17 mouse cellular contexts compared by ENCODE assay signal in genomic region chr15:3536309-3536900, GRCm38 (mm10). TPM values are rescaled to one million over a fixed set of nuclear protein-coding genes. Genes with fewer than 3 reads are reported as not detected.
DNase-seq lines count a peak whose midpoint lies in the region; ATAC-seq lines count a peak whose summit lies in the region.
"Had no signal": no experiment of that assay in that cellular context is flagged by ENCODE, and none has a peak within 500 bp of the region (broad histone marks: within the 10 kb centered on the region; RNA-seq: fewer than 3 reads in every experiment).

No protein-coding gene starts in this region.

- no peaks in the 10 kb centered on the region for H3K4me1 ChIP-seq in hindbrain, embryonic 14.5 days (replicated peaks; ENCODE audit: control insufficient read depth, insufficient read depth, low read length)
- no peaks in the 10 kb centered on the region for H3K4me1 ChIP-seq in hindbrain, embryonic 11.5 days (replicated peaks; ENCODE audit: control insufficient read depth, insufficient read depth, low read length)
- peaks cover 4% of the 10 kb centered on the region; the same call in 1 of the 2 replicates for H3K4me1 ChIP-seq in embryonic facial prominence, embryonic 15.5 days
- H3K4me1 ChIP-seq: forebrain, embryonic 13.5 days; midbrain, embryonic 13.5 days; neural tube, embryonic 12.5 days had no signal

- ATAC-seq in hindbrain, embryonic 14.5 days (ENCODE audit: low FRiP score), result no peak
- ATAC-seq in hindbrain, embryonic 11.5 days (ENCODE audit: low FRiP score), result no peak
- no peak for ATAC-seq in embryonic facial prominence, embryonic 15.5 days (ENCODE audit: insufficient number of reproducible peaks, low FRiP score, low TSS enrichment, low read depth)
- ATAC-seq: CD4-positive, CD25-positive, alpha-beta regulatory T cell, adult 4 months; forebrain, embryonic 13.5 days; midbrain, embryonic 13.5 days had no signal

- H3K4me3 ChIP-seq in hindbrain, embryonic 14.5 days (replicated peaks; ENCODE audit: low read length), result no peak overlapping the region
- H3K4me3 ChIP-seq in hindbrain, embryonic 11.5 days (ENCODE audit: low read depth, low read length), result no peak overlapping the region
- H3K4me3 ChIP-seq in embryonic facial prominence, embryonic 15.5 days (replicated peaks), result no peak overlapping the region
- H3K4me3 ChIP-seq: forebrain, embryonic 13.5 days; left cerebral cortex, adult 2 months; midbrain, embryonic 13.5 days; neural tube, embryonic 12.5 days had no signal

- H3K9ac ChIP-seq in hindbrain, embryonic 14.5 days, result peak overlapping the region; percentile 36
- no peak overlapping the region for H3K9ac ChIP-seq in hindbrain, embryonic 11.5 days (ENCODE audit: low read depth, low read length)
- no peak overlapping the region for H3K9ac ChIP-seq in embryonic facial prominence, embryonic 15.5 days
- H3K9ac ChIP-seq: forebrain, embryonic 13.5 days; midbrain, embryonic 13.5 days; neural tube, embryonic 12.5 days had no signal

- H3K27ac ChIP-seq in hindbrain, embryonic 14.5 days, result no peak overlapping the region
- H3K27ac ChIP-seq in hindbrain, embryonic 11.5 days (ENCODE audit: low read depth, low read length), result no peak overlapping the region
- 0 out of 2 replicates have a peak overlapping the region, but pooled peaks have one; percentile 17 for H3K27ac ChIP-seq in embryonic facial prominence, embryonic 15.5 days (replicated peaks)
- H3K27ac ChIP-seq: forebrain, embryonic 13.5 days; left cerebral cortex, adult 2 months; midbrain, embryonic 13.5 days; neural tube, embryonic 12.5 days had no signal

- H3K36me3 ChIP-seq in hindbrain, embryonic 14.5 days (replicated peaks; ENCODE audit: control insufficient read depth, insufficient read depth), result no peaks in the 10 kb centered on the region
- no peaks in the 10 kb centered on the region for H3K36me3 ChIP-seq in hindbrain, embryonic 11.5 days (ENCODE audit: control insufficient read depth, insufficient read depth, low read length)
- H3K36me3 ChIP-seq in embryonic facial prominence, embryonic 15.5 days, result no peaks in the 10 kb centered on the region
- H3K36me3 ChIP-seq: midbrain, embryonic 13.5 days; neural tube, embryonic 12.5 days had no signal

- no peak for DNase-seq in hindbrain, embryonic 14.5 days (ENCODE audit: low spot score)
- no peak for DNase-seq in hindbrain, embryonic 11.5 days (ENCODE audit: low spot score)
- peak; percentile 41 for DNase-seq in kidney, postnatal 14 days
- no peak for DNase-seq in kidney, adult 11 months
- peak; percentile 21 to 37 for DNase-seq in kidney, postnatal 4 days
- no peak for DNase-seq in adrenal gland, postnatal 14 days
- DNase-seq: adrenal gland, adult 2 months; cerebellum, adult 8-10 months; lung, adult 2 months; lung, postnatal 4 days had no signal

- 73% methylated on average over 3 of the region's 3 CpGs for WGBS in hindbrain, embryonic 14.5 days
- 77% methylated on average over 3 of the region's 3 CpGs for WGBS in hindbrain, embryonic 11.5 days
- 57% methylated on average over 3 of the region's 3 CpGs for WGBS in embryonic facial prominence, embryonic 15.5 days

- no peaks in the 10 kb centered on the region for H3K27me3 ChIP-seq in hindbrain, embryonic 14.5 days (ENCODE audit: control insufficient read depth, insufficient read depth, low read length)
- H3K27me3 ChIP-seq in hindbrain, embryonic 11.5 days (ENCODE audit: control insufficient read depth, insufficient read depth, low read length), result no peaks in the 10 kb centered on the region
- H3K27me3 ChIP-seq in embryonic facial prominence, embryonic 15.5 days, result no peaks in the 10 kb centered on the region
- H3K27me3 ChIP-seq: forebrain, embryonic 13.5 days; midbrain, embryonic 13.5 days; neural tube, embryonic 12.5 days had no signal

- H3K4me2 ChIP-seq in hindbrain, embryonic 14.5 days (replicated peaks), result no peak overlapping the region
- no peak overlapping the region for H3K4me2 ChIP-seq in hindbrain, embryonic 11.5 days (replicated peaks; ENCODE audit: low read depth, low read length)
- H3K4me2 ChIP-seq in embryonic facial prominence, embryonic 15.5 days (replicated peaks), result no peak overlapping the region
- H3K4me2 ChIP-seq: forebrain, embryonic 13.5 days; midbrain, embryonic 13.5 days; neural tube, embryonic 12.5 days had no signal

- no peaks in the 10 kb centered on the region for H3K9me3 ChIP-seq in hindbrain, embryonic 14.5 days (ENCODE audit: control insufficient read depth, low read length)
- H3K9me3 ChIP-seq in hindbrain, embryonic 11.5 days (ENCODE audit: control insufficient read depth, low read length), result no peaks in the 10 kb centered on the region
- no peaks in the 10 kb centered on the region for H3K9me3 ChIP-seq in embryonic facial prominence, embryonic 15.5 days (replicated peaks)
- H3K9me3 ChIP-seq: forebrain, embryonic 13.5 days; midbrain, embryonic 13.5 days; neural tube, embryonic 12.5 days had no signal

RNA-seq across cellular contexts. Expression of gene Ghr, which starts 46.9 kb away (rescaled TPM):
- 13.4 and 14.4 TPM in 2 replicates for polyA plus RNA-seq in hindbrain, embryonic 14.5 days (2014; fragmentation: Nextera tagmentation; extraction: Ambion mirVana)
- polyA plus RNA-seq in hindbrain, embryonic 11.5 days (2014; fragmentation: Nextera tagmentation; extraction: Ambion mirVana), result 17.0 and 21.0 TPM in 2 replicates
- 59.2 and 60.8 TPM in 2 replicates for polyA plus RNA-seq in embryonic facial prominence, embryonic 15.5 days (2015; fragmentation: Nextera tagmentation; extraction: Ambion mirVana)
- 61.6 and 112 TPM in 2 replicates for total RNA-seq in adrenal gland, postnatal 14 days (2021)
- total RNA-seq: MEL had no signal
- polyA plus RNA-seq: CD4-positive, CD25-positive, alpha-beta regulatory T cell, adult 4 months had no signal

Comparison
In these comparisons a context has a peak if more than half of its experiments do, and no peak if none do; other contexts are left out.
1. DNase-seq: peak in kidney, postnatal 14 days (single experiment) and kidney, postnatal 4 days (2 of 2); none in hindbrain, embryonic 14.5 days (single experiment), hindbrain, embryonic 11.5 days (single experiment), kidney, adult 11 months (single experiment) and adrenal gland, postnatal 14 days (single experiment).